Mouse (Mus musculus): ENCODE measurements at regions not wholly inside any gene's neighbourhood (a gene's known extent, or its start where the extent isn't known, plus 50 kb on each side); places are given as distances from the start of the nearest gene placed in this dataset.

DNA sequence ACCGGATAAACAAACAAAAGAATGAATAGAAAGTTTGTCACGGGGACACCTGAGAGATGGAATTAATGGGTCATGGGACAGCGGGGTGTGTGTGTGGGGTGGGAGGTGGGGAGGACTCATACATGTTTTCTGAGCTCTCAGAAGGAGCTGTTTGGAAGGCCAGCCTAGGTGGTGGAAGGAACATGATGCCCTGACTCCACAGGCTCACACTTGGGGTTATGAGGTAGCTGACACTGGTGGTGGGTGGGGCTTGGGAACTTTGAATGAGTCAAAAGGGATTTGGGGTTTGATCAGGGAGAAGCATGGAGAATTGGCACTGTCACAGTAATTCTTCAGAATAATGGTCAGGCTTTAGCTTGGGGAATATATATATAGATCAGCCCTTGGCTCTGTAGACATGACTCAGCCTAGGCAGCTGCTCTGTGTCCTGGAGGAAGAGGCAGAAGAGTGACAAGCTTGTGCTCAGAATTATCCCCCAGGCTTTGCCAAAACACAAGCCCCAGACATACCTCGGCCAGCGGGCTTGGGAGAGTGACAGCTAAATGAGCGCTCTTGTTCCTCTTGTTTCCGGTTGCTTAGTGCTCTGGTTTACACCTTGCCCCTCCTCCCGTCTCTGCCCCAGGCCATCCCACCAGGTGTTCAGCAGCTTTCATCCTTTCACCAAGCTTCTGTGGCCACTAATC lies 191.6 kb downstream of the Snx10 start:
- TF ChIP-seq MYB (IDR thresholded peaks at IDR 0.05; ENCODE audit: low read depth, low read length) (no peak), KAT2A (conservative IDR thresholded peaks at IDR 0.05; ENCODE audit: low read depth, low read length) (no peak), E2F4 (IDR thresholded peaks at IDR 0.05; ENCODE audit: borderline replicate concordance, low read depth, low read length) (no peak), ZNF384 (IDR thresholded peaks at IDR 0.05; ENCODE audit: low read depth, low read length) (no peak), POLR2AphosphoS5 (IDR thresholded peaks at IDR 0.05; ENCODE audit: borderline replicate concordance, low read depth, low read length) (no peak), JUND (IDR thresholded peaks at IDR 0.05; ENCODE audit: low read depth, low read length) (no peak), TBP (IDR thresholded peaks at IDR 0.05; ENCODE audit: low read depth, low read length) (no peak), ZC3H11A (IDR thresholded peaks at IDR 0.05; ENCODE audit: low read depth, low read length) (no peak), RAD21 (IDR thresholded peaks at IDR 0.05; ENCODE audit: low read depth, low read length) (no peak), USF2 (IDR thresholded peaks at IDR 0.05; ENCODE audit: borderline replicate concordance in 1 of 2, insufficient read depth in 1 of 2, low read depth in 1 of 2, low read length in 2 of 2) (no peak), EP300 (IDR thresholded peaks at IDR 0.05; ENCODE audit: low read depth in 1 of 2, low read length in 2 of 2) (no peak), MAFK (IDR thresholded peaks at IDR 0.05; ENCODE audit: borderline replicate concordance, low read depth, low read length) (no peak), USF1 (IDR thresholded peaks at IDR 0.05; ENCODE audit: low read depth, low read length) (no peak), GATA1 (IDR thresholded peaks at IDR 0.05; ENCODE audit: low read depth, low read length) (no peak), ZKSCAN1 (IDR thresholded peaks at IDR 0.05; ENCODE audit: low read depth, low read length) (no peak), SMC3 (IDR thresholded peaks at IDR 0.05; ENCODE audit: low read depth, low read length) (no peak), TCF12 (IDR thresholded peaks at IDR 0.05; ENCODE audit: low read depth, low read length) (no peak), MAZ (IDR thresholded peaks at IDR 0.05; ENCODE audit: low read depth, low read length) (no peak), ELF1 (IDR thresholded peaks at IDR 0.05; ENCODE audit: low read depth, low read length) (no peak)
- DNase-seq (ENCODE audit: low read depth, low spot score) = no peak
- H3K4me3 ChIP-seq (ENCODE audit: control insufficient read depth in 1 of 2, insufficient read depth in 1 of 2, low read depth in 2 of 2, low read length in 2 of 2) = no peak overlapping the region

DNA sequence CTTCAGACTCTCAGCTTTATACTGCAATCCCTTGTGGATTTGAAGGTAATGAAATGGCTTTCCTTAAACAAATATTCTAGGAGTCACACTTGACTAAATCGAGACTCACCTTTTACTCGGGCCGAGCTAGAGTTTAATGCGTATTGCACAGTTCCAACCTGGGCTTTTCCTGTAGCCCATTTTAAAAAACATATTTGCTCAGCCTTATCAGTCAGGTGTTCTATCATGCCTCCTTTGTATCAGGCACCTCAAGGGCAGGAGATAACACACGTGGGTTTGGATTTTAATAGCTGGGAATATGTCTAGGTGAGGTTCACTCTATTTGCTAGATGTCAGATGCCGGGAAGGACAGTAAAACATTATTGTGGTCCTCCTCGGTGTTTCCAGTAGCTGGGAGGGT lies 193.7 kb downstream of the Snx10 start:
- Histone ChIP-seq H3K27me3 (ENCODE audit: control insufficient read depth in 1 of 2, insufficient read depth in 2 of 2, low read length in 2 of 2) (peaks cover 0 to 1% of the 10 kb centered on the region in 2 experiments; a peak in 2 of 4 replicates), H3K4me1 (ENCODE audit: control insufficient read depth in 1 of 2, insufficient read depth in 2 of 2, low read length in 2 of 2) (no peaks in the 10 kb centered on the region), H3K27ac (ENCODE audit: control insufficient read depth, low read depth, low read length) (no peak overlapping the region), H3K9ac (ENCODE audit: control insufficient read depth, low read depth, low read length, poor library complexity, severe bottlenecking) (no peak overlapping the region), H3K79me2 (ENCODE audit: control insufficient read depth, insufficient read depth, low read length, poor library complexity) (no peaks in the 10 kb centered on the region), H3K9me3 (replicated peaks; ENCODE audit: insufficient read depth, low read length) (no peaks in the 10 kb centered on the region), H3K4me3 (ENCODE audit: control insufficient read depth in 1 of 2, insufficient read depth in 1 of 2, low read depth in 2 of 2, low read length in 2 of 2) (no peak overlapping the region), H3K36me3 (ENCODE audit: control insufficient read depth in 1 of 2, insufficient read depth in 2 of 2, low read length in 2 of 2) (no peaks in the 10 kb centered on the region)
- DNase-seq (ENCODE audit: low read depth, low spot score) = no peak
- TF ChIP-seq MAFK (IDR thresholded peaks at IDR 0.05; ENCODE audit: borderline replicate concordance, low read depth, low read length) (no peak), RAD21 (IDR thresholded peaks at IDR 0.05; ENCODE audit: low read depth, low read length) (no peak), HCFC1 (IDR thresholded peaks at IDR 0.05; ENCODE audit: low read depth, low read length) (no peak), MYC (IDR thresholded peaks at IDR 0.05; ENCODE audit: low read depth, low read length) (no peak), GABPA (IDR thresholded peaks at IDR 0.05; ENCODE audit: low read depth, low read length) (no peak), NELFE (IDR thresholded peaks at IDR 0.05; ENCODE audit: low read depth, low read length) (no peak)

More for the DNA sequence above, 191.6 kb downstream of the Snx10 start:
- H3K27me3 ChIP-seq (ENCODE audit: control insufficient read depth in 1 of 2, insufficient read depth in 2 of 2, low read length in 2 of 2) = no peaks in the 10 kb centered on the region; a peak in 1 of 4 replicates
- no peaks in the 10 kb centered on the region for H3K79me2 ChIP-seq (ENCODE audit: control insufficient read depth, insufficient read depth, low read length, poor library complexity)
- no peaks in the 10 kb centered on the region for H3K9me3 ChIP-seq (replicated peaks; ENCODE audit: insufficient read depth, low read length)
- H3K27ac ChIP-seq (ENCODE audit: control insufficient read depth, low read depth, low read length) = no peak overlapping the region
- no peaks in the 10 kb centered on the region for H3K36me3 ChIP-seq (ENCODE audit: control insufficient read depth in 1 of 2, insufficient read depth in 2 of 2, low read length in 2 of 2)
- H3K9ac ChIP-seq (ENCODE audit: control insufficient read depth, low read depth, low read length, poor library complexity, severe bottlenecking) = no peak overlapping the region
- H3K4me1 ChIP-seq (ENCODE audit: control insufficient read depth in 1 of 2, insufficient read depth in 2 of 2, low read length in 2 of 2) = no peaks in the 10 kb centered on the region
